Mouse (Mus musculus) heart, postnatal 0 days (tissue): ENCODE measurements at regions not wholly inside any gene's neighbourhood (a gene's known extent, or its start where the extent isn't known, plus 50 kb on each side); places are given as distances from the start of the nearest gene placed in this dataset.

Experiments
- CTCF ChIP-seq: IDR thresholded peaks from 2 replicates; pipeline ENCODE4 v1.5.1; 2016; ENCODE audit warnings: antibody characterized with exemption, control low read depth, low read depth
- EP300 ChIP-seq: IDR thresholded peaks from 2 replicates; pipeline ENCODE4 v1.6.1; 2016; ENCODE audit warnings: antibody characterized with exemption, low read depth

DNA sequence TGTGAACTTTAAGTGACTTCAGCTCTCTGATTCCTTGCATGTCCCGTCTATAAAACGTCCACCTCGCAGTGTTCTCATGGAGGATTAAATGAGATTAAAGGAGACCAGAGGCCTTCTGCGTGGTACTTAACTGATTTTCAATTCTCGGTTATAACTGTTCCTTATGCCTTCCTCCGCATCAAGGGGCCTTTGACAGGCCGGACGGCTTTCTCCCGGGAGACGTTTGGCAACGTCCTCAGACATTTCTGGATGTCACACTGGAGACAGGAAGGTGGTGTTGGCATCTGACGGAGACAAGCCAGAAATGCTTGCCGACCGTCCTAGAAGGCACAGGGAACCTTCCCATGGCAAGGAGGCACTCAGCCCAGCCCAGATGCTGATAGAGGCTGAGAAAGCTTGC lies 532.2 kb upstream of the Tbx3 start:
- TF ChIP-seq CTCF: no peak
- TF ChIP-seq EP300: no peak
